Mouse (Mus musculus) urinary bladder, postnatal 25 days (tissue): ENCODE measurements at regions not wholly inside any gene's neighbourhood (a gene's known extent, or its start where the extent isn't known, plus 50 kb on each side); places are given as distances from the start of the nearest gene placed in this dataset.

ENCODE experiments used
- DNase-seq: peaks from one replicate; pipeline ENCODE4 v3.0.0; 2022; ENCODE audit warnings: low spot score

- no peak for DNase-seq
Measured at GRCm38 (mm10) chr14:73730796-73731195, 69.8 kb downstream of the Gm21750 start.

- DNase-seq: no peak
Measured at GRCm38 (mm10) chr14:73732161-73732560, 71.1 kb downstream of the Gm21750 start.

- DNase-seq: no peak
Measured at GRCm38 (mm10) chr14:73750790-73751189, 89.8 kb downstream of the Gm21750 start.

- no peak for DNase-seq
Measured at GRCm38 (mm10) chr14:73759986-73760385, 99.0 kb downstream of the Gm21750 start.

GRCm38 (mm10) chr14:73772964-73773363 lies 111.9 kb downstream of the Gm21750 start:
- no peak for DNase-seq

DNA sequence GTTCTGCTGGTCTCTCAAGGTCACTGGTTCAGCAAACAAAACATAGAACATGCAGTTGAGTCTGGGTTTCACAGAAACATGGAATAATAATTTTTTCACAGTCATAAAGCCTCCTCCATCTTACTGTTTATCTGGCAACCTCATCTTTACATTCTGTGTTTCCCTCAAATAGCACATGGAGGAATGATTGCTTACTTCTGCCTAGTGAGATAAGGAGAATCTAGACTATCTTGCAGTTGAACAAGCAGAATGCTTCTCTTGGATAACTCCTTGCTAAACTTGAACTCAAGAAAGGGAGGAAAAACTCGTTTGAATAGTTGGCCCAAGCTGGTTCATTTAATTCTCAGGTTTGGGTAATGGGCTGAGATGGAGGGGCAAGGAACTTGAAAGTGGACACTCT lies 112.8 kb downstream of the Gm21750 start:
- DNase-seq: no peak

DNA sequence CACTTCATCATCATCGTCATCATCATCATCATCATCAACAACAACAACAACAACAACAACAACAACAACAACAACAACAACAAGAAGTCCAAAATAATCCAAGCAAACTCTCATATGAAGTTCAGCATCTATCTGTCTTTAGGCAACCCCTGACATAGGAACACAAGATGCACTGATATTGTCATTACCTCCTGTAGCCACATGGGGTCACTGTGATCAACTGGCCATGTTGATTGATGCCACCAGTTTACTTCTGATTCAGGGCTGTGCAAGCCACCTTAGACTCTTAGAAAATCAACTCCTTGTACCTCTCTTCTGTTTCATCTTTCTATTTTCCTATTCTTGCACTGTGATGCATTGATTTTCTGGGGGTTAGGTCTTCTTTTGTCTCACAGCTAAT lies 115.0 kb downstream of the Gm21750 start:
- peak; percentile 22 for DNase-seq

DNA sequence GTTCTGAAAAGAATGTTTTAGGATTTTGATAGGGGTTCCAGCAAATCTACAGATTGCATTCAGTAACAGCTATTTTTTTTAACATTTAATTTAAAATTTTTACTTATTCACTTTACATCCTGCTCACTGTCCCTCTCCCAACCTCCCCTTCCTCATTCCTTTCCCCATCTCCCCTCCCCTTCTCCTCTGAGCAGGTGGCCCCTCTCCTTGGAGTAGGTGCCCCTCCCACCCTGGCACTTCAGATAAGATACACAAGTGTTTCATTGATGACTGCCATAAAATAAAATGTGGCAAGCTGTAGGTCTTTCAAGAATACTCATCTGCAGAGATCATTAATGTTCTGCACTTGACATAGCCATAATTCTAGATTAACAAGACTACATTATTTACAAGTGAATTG lies 146.1 kb downstream of the Gm21750 start:
- no peak for DNase-seq

GRCm38 (mm10) chr14:73838890-73839289 lies 177.9 kb downstream of the Gm21750 start:
- DNase-seq: no peak

GRCm38 (mm10) chr14:73861782-73862181 lies 200.8 kb downstream of the Gm21750 start:
- DNase-seq: no peak

DNA sequence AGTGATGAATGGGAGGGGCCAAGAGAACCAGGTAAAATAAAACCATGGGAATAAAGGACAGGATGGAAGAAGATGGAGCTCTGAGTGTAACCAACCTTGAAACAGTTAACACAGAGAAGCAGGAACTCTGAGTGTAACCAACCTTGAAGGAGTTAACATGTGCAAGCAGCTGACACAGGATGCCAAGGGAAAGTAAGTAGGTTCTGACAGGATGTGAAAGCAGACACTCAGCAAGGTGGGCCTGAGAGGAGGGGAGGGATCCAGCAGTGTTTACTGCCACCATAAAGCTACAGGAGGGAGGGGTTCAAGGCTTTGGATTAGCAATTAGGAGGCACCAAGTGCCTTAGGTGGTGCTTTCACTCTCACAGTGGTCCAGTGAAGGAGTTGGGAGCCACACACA lies 213.3 kb downstream of the Gm21750 start:
- no peak for DNase-seq

GRCm38 (mm10) chr14:73875916-73876315 lies 214.9 kb downstream of the Gm21750 start:
- no peak for DNase-seq

DNA sequence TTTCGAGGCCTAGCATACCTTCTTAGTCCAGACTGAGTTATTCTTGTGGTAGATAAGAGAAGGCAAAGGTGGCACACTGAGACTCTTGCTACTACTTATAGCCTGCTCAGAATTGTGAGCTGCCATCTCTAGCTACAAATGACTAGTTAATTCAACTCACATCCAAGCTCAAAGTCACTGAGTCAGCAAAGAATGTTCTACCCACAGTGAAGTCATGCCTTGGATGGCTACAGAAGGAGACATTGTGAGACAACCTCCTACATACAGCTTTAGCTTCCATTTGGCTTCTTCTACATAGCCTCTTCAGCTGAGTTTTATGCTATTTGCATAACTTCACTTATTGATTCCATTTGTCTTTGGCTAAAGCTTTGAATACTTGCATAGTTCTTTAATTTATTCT lies 217.2 kb downstream of the Gm21750 start:
- no peak for DNase-seq

GRCm38 (mm10) chr14:73878866-73879419 lies 217.9 kb downstream of the Gm21750 start:
- no peak for DNase-seq

GRCm38 (mm10) chr14:73891451-73891850 lies 230.4 kb downstream of the Gm21750 start:
- DNase-seq: no peak

DNA sequence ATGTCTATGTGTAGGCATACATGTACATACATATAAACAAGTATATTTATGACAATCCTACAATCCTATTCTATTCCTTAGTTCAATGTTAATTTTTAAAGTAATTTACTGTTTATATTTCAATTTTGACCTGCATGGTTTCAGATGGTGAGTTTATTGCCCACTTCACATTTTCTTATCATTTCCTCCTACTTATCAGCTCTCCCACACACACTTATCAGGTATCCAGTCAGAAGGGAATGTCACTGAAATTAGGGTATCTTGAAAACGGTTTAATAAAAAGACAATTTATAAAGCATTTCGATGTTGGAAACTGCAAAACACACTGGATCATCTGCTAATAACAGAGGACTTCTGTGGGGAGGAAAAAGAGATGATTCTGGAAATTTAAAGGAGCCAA lies 233.8 kb downstream of the Gm21750 start:
- DNase-seq: no peak

- no peak for DNase-seq
Measured at GRCm38 (mm10) chr14:73895266-73895665, 234.2 kb downstream of the Gm21750 start.

- no peak for DNase-seq
Measured at GRCm38 (mm10) chr14:73899078-73899477, 238.1 kb downstream of the Gm21750 start.

DNA sequence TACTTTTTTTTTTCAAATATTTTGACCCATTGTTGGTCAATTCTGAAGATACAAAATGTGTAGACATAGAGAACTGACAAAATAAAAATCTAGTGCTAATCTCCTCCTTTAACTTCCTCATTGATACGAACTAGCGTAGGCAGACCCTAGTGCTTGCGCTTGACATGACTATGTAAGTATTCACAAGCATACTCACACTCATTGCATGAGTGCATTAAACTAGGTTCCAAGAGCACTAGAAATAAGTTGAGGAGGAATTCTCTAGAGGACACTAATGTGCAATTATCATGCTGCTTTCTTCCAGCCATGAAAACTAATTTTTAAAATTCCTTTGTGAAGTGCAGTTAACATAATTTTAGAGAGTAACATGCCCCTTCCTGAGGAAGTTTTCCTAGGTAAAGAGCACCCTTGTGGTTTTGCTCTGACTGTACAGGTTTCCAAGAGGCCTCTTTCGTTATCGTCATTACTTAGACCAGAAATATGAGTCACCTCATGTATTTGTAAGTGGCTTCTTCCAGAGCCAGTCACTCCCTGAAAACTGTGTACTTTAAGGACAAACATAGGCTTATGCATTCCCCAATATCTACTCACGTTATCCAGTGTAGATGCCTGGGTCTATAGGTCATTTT lies 241.2 kb downstream of the Gm21750 start:
- no peak for DNase-seq

- no peak for DNase-seq
Measured at GRCm38 (mm10) chr14:73913756-73914448, 252.9 kb downstream of the Gm21750 start.

DNA sequence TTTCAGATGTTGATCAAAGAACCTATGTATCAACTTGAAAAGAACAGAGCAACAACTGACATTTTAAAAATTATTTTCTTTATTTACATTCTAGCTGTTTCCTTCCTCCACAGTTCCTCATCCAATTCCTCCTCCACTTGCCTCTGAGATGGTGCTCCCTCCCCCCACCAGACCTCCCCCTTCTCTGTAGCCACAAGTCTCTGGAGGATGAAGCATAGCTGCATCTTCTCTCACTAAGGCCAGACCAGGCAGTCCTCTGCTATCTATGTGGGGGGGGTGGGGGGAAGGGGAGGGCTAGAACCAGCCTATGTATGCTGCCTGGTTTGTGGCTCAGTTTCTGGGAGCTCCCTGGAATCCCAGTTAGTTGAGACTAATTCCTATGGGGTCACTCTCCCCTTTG lies 255.0 kb downstream of the Gm21750 start:
- no peak for DNase-seq

DNA sequence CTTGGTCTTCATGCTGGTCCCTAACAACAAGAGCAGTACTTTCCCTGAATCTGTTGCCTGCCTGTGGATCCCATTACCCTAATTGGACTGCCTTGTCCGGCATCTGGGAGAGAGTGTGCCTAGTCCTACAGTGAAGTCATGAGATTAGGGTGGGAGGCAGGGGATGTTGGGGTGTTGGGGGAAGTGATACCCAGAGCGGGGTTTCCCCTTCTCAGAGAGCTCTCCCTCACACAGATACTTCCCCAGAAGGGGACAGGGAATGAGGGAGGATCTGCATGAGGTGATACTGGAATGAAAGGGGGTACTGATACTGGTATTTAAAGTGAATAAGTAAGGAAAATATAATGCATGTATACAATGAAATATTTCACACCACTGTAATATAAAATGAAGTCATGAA lies 270.1 kb downstream of the Gm21750 start:
- no peak for DNase-seq

GRCm38 (mm10) chr14:73947316-73947715 lies 286.3 kb downstream of the Gm21750 start:
- no peak for DNase-seq

DNA sequence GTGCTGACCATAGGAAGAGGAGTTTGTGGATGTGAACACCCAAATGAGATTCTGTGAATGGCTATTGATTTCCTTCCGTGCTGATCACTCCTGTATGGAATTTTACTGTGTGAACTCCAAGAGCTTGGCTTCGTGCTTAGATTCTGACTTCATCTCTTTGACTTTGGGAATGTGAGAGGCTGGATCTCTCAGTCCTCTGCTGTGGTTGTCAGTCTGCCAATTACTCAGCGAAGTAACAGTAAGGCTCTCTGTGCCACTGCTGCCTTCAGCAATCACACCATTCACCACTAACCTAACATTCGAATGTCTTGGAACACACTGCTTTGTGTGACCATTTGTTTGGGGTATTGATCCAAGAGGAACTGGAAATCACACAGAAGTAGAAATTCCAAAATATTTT lies 291.5 kb downstream of the Gm21750 start:
- DNase-seq: no peak
